Mouse (Mus musculus) midbrain, embryonic 14.5 days (tissue): Measurements from ENCODE around the gene Mxd4. TPM values are rescaled to one million over a fixed set of nuclear protein-coding genes. Genes with fewer than 3 reads are reported as not detected.
A peak's percentile ranks its signal among the peaks of the same experiment; 100 is the strongest.

Source experiments
- ATAC-seq: fragments of 200-750 bp; cut with Nextera tagmentation; 2 replicates; pipeline ENCODE4 v1.8.0; 2017; ENCODE audit warnings: moderate number of reproducible peaks, moderate library complexity; ENCODE audit not compliant: low FRiP score, low TSS enrichment
- DNase-seq: peaks from one replicate; pipeline ENCODE4 v3.0.0-alpha.2; 2015
- H3K27ac ChIP-seq: fragments of 300-500 bp; sonication (generic); replicated peaks from 2 replicates; pipeline ENCODE4 v1.5.1; 2014; ENCODE audit warnings: mild to moderate bottlenecking, low read depth, low read length, moderate library complexity
- H3K27me3 ChIP-seq: fragments of 300-500 bp; sonication (generic); 2 replicates; pipeline ENCODE4 v1.6.1; 2014; ENCODE audit warnings: low read length, control low read depth, mixed read lengths; ENCODE audit not compliant: control insufficient read depth, insufficient read depth
- H3K36me3 ChIP-seq: fragments of 300-500 bp; sonication (generic); 2 replicates; pipeline ENCODE4 v1.6.1; 2014; ENCODE audit warnings: low read length, control low read depth; ENCODE audit not compliant: control insufficient read depth, insufficient read depth
- H3K4me1 ChIP-seq: fragments of 300-500 bp; sonication (generic); 2 replicates; pipeline ENCODE4 v1.6.1; 2014; ENCODE audit warnings: mild to moderate bottlenecking, antibody characterized with exemption, low read length, control low read depth; ENCODE audit not compliant: control insufficient read depth, insufficient read depth
- H3K4me2 ChIP-seq: fragments of 300-500 bp; sonication (generic); 2 replicates; pipeline ENCODE4 v1.6.1; 2014; ENCODE audit warnings: mild to moderate bottlenecking, low read length, moderate library complexity
- H3K4me3 ChIP-seq: fragments of 300-500 bp; sonication (generic); replicated peaks from 2 replicates; pipeline ENCODE4 v1.5.1; 2014; ENCODE audit warnings: low read depth, low read length
- H3K9ac ChIP-seq: fragments of 300-500 bp; sonication (generic); replicated peaks from 2 replicates; pipeline ENCODE4 v1.6.1; 2014; ENCODE audit warnings: mild to moderate bottlenecking, low read length, moderate library complexity
- H3K9me3 ChIP-seq: fragments of 300-500 bp; sonication (generic); 2 replicates; pipeline ENCODE4 v1.6.1; 2016; ENCODE audit warnings: low read length, control low read depth, mixed read lengths; ENCODE audit not compliant: control insufficient read depth
- WGBS: fragments of 180-500 bp; shearing (Covaris S2); extraction: QIAGEN DNeasy Blood & Tissue Kit; methylation state at CpG from one replicate; pipeline ENCODE4 v1.1.7; 2014; 5-methylcytosine and 5-hydroxymethylcytosine counted together
- polyA plus RNA-seq: library from polyadenylated mRNA; unstranded; fragments of >200 nt; fragmentation: Nextera tagmentation; extraction: Ambion mirVana; gene quantifications from 2 replicates; pipeline ENCODE4 v1.2.1, GENCODE M21; 2014

Mxd4 gene
- polyA plus RNA-seq, 1 experiment from 2014 or later = 35.7 TPM

GRCm38 (mm10) chr5:34225516-34225915, 38.0 kb upstream of the Mxd4 start:
- DNase-seq = no peak
- Histone ChIP-seq H3K4me3 (no peak overlapping the region), H3K4me2 (no peak overlapping the region), H3K4me1 (no peaks in the 10 kb centered on the region), H3K36me3 (no peaks in the 10 kb centered on the region), H3K27ac (no peak overlapping the region), H3K9me3 (no peaks in the 10 kb centered on the region), H3K9ac (no peak overlapping the region), H3K27me3 (no peaks in the 10 kb centered on the region)
- 91% methylated on average over 2 of the region's 2 CpGs for WGBS
- no peak for ATAC-seq

GRCm38 (mm10) chr5:34224515-34224914, 37.0 kb upstream of the Mxd4 start:
- Histone ChIP-seq H3K9ac (no peak overlapping the region), H3K4me2 (no peak overlapping the region), H3K36me3 (no peaks in the 10 kb centered on the region), H3K4me1 (no peaks in the 10 kb centered on the region), H3K4me3 (no peak overlapping the region), H3K27me3 (no peaks in the 10 kb centered on the region), H3K27ac (no peak overlapping the region), H3K9me3 (no peaks in the 10 kb centered on the region)
- ATAC-seq (no peak), DNase-seq (no peak)
- 91% methylated on average over 5 of the region's 5 CpGs for WGBS

GRCm38 (mm10) chr5:34220001-34220400, 32.5 kb upstream of the Mxd4 start:
- H3K36me3 ChIP-seq = no peaks in the 10 kb centered on the region
- DNase-seq = no peak
- H3K27ac ChIP-seq = no peak overlapping the region
- H3K9ac ChIP-seq = no peak overlapping the region
- H3K4me2 ChIP-seq = no peak overlapping the region
- 85% methylated on average over 4 of the region's 4 CpGs for WGBS
- ATAC-seq = no peak
- H3K4me1 ChIP-seq = no peaks in the 10 kb centered on the region
- no peaks in the 10 kb centered on the region for H3K9me3 ChIP-seq
- no peaks in the 10 kb centered on the region for H3K27me3 ChIP-seq
- no peak overlapping the region for H3K4me3 ChIP-seq

GRCm38 (mm10) chr5:34218672-34219071, 31.2 kb upstream of the Mxd4 start:
- Histone ChIP-seq H3K4me2 (no peak overlapping the region), H3K27me3 (no peaks in the 10 kb centered on the region), H3K9me3 (no peaks in the 10 kb centered on the region), H3K36me3 (0 out of 2 replicates have a peak, but pooled peaks cover under 1% of the 10 kb centered on the region), H3K9ac (no peak overlapping the region), H3K27ac (no peak overlapping the region), H3K4me3 (no peak overlapping the region), H3K4me1 (no peaks in the 10 kb centered on the region)
- WGBS = 87% methylated on average over 5 of the region's 5 CpGs
- ATAC-seq (no peak), DNase-seq (no peak)

GRCm38 (mm10) chr5:34217756-34218155, 30.2 kb upstream of the Mxd4 start:
- DNase-seq (no peak), ATAC-seq (no peak)
- H3K36me3 ChIP-seq = 0 out of 2 replicates have a peak, but pooled peaks cover 4% of the 10 kb centered on the region
- H3K27ac ChIP-seq = no peak overlapping the region
- H3K4me1 ChIP-seq = no peaks in the 10 kb centered on the region
- no peaks in the 10 kb centered on the region for H3K27me3 ChIP-seq
- H3K4me3 ChIP-seq = no peak overlapping the region
- no peak overlapping the region for H3K4me2 ChIP-seq
- WGBS = 68% methylated on average over 9 of the region's 9 CpGs
- H3K9ac ChIP-seq = no peak overlapping the region
- no peaks in the 10 kb centered on the region for H3K9me3 ChIP-seq

- ATAC-seq (no peak), DNase-seq (no peak)
- H3K27me3 ChIP-seq = no peaks in the 10 kb centered on the region
- H3K36me3 ChIP-seq = 0 out of 2 replicates have a peak, but pooled peaks cover 4% of the 10 kb centered on the region
- 81% methylated on average over 7 of the region's 7 CpGs for WGBS
- no peak overlapping the region for H3K9ac ChIP-seq
- H3K4me2 ChIP-seq = no peak overlapping the region
- no peaks in the 10 kb centered on the region for H3K9me3 ChIP-seq
- no peak overlapping the region for H3K4me3 ChIP-seq
- no peak overlapping the region for H3K27ac ChIP-seq
- H3K4me1 ChIP-seq = no peaks in the 10 kb centered on the region
Measured at GRCm38 (mm10) chr5:34216025-34216424, 28.5 kb upstream of the Mxd4 start.

GRCm38 (mm10) chr5:34213659-34214058, 26.1 kb upstream of the Mxd4 start:
- WGBS = 84% methylated on average over 8 of the region's 8 CpGs
- Histone ChIP-seq H3K36me3 (0 out of 2 replicates have a peak, but pooled peaks cover 4% of the 10 kb centered on the region), H3K27ac (no peak overlapping the region), H3K4me3 (no peak overlapping the region), H3K4me1 (no peaks in the 10 kb centered on the region), H3K4me2 (no peak overlapping the region), H3K27me3 (no peaks in the 10 kb centered on the region), H3K9me3 (no peaks in the 10 kb centered on the region), H3K9ac (no peak overlapping the region)
- DNase-seq (no peak), ATAC-seq (no peak)

- no peaks in the 10 kb centered on the region for H3K27me3 ChIP-seq
- no peak overlapping the region for H3K4me3 ChIP-seq
- no peak overlapping the region for H3K4me2 ChIP-seq
- H3K9ac ChIP-seq = no peak overlapping the region
- 0% methylated on average over 1 of the region's 1 CpGs for WGBS
- ATAC-seq = peak; percentile 40; the same call in 1 of the 2 replicates
- peak; percentile 88 for DNase-seq
- H3K4me1 ChIP-seq = no peaks in the 10 kb centered on the region
- H3K9me3 ChIP-seq = no peaks in the 10 kb centered on the region
- 0 out of 2 replicates have a peak, but pooled peaks cover 4% of the 10 kb centered on the region for H3K36me3 ChIP-seq
- no peak overlapping the region for H3K27ac ChIP-seq
Measured at GRCm38 (mm10) chr5:34210279-34210678, 22.8 kb upstream of the Mxd4 start.

GRCm38 (mm10) chr5:34207503-34207902, 20.0 kb upstream of the Mxd4 start:
- Histone ChIP-seq H3K27ac (no peak overlapping the region), H3K4me2 (no peak overlapping the region), H3K4me3 (no peak overlapping the region), H3K36me3 (no peaks in the 10 kb centered on the region), H3K9me3 (no peaks in the 10 kb centered on the region), H3K27me3 (no peaks in the 10 kb centered on the region), H3K9ac (no peak overlapping the region), H3K4me1 (no peaks in the 10 kb centered on the region)
- 73% methylated on average over 3 of the region's 3 CpGs for WGBS
- DNase-seq (no peak), ATAC-seq (no peak)
